Mouse (Mus musculus): ENCODE results near the gene Gm765.

The Gm765 gene

DNA sequence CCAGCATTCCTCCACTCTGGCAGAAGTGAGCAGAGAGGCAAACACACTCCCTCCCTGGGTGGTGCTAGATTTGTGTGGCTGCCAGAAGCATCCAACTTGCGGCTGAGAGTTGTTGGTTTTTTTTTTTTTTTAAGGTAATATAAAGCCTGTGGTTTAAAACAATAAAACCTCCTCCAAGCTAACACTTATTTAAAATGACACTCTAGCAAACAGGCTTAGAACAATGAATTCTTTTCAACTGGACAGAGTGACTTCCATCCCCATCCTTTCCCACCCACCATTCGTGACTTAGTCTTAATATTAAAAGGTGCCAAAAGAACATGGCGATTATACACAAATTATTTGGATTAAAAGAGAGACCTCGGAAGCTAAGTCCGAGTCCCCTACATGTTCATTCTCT, at the start of gene Gm765:
TSS of gene Gm765 (minus strand) at position 101 of the 400 bp plus-strand sequence.
- no peak for DNase-seq (ENCODE audit: low read depth, low spot score)

DNA sequence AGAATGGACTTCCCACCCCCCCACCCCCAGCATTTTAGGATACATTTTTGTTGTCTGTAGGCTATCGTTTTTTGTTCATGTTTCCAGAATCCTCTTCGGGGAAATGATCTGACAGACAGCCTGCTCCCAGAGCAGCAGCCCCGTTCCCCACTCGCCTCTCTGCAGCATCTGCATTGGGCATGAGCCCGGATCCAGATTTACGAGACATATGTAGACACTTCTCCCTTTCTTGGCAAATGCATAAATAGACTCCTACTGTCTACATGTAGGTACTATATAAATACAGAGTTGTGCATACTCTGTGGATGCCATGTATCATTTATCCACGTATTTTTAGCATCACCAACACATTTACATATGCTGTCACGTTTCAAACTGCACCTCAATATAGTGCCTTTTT, 42.9 kb upstream of the Gm765 start:
- DNase-seq (ENCODE audit: low read depth, low spot score) = no peak

DNA sequence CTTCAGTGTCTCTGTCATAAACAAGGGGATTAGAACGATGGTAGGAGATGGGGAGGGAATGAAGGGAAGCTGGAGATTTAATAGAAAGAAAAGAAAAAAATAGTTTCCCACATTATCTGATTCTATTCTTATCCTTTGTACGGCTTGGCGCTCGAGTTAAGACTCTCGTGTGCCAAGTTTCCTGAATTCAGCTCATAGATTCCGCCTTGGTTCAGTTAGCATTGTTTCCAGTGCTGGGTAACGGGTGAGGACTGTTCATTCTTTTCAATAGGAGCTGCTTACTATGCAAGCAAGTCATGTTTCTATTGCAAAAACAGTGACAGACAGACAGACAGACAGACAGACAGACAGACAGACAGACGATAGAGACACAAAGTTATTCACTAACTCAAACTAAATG, 41.9 kb upstream of the Gm765 start:
- no peak for DNase-seq (ENCODE audit: low read depth, low spot score)

DNA sequence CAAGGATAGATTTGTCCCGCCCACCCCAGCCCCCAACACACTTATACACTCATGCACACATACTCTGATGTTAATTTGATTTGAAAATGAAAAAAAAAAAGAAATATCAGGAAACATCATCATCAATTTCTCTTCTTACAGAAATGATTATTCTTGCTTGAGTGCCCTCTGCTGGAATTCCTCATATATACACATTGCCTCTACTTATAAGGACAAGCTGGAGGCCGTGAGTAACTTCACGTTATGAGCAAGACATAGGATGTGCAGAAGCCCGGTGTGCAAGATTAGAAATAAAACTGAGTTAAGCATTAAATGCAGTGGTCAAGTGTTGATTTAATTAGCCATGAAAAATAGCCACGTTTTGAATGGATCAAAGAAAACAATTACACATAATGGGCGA, 40.9 kb upstream of the Gm765 start:
- DNase-seq (ENCODE audit: low read depth, low spot score) = peak; percentile 16

DNA sequence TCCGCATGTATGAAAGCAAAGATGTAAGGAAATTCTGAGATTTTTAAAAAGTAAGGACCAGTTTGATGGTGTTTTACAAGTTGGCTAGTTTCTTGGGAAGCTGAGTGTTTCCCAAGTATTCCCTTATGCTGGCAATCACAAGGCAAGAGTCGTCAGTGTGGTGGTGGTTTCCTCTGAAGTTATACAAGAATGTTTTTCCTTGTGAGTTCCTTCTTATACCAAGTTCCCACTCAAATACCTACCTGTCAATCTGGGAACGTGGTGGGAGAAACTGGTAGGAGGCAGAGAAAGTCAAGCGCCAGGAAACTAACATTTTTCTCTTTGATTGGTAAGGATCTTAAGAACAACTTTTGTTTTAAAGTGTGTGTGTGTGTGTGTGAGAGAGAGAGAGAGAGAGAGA, 23.6 kb upstream of the Gm765 start:
- DNase-seq (ENCODE audit: low read depth, low spot score) = no peak

DNA sequence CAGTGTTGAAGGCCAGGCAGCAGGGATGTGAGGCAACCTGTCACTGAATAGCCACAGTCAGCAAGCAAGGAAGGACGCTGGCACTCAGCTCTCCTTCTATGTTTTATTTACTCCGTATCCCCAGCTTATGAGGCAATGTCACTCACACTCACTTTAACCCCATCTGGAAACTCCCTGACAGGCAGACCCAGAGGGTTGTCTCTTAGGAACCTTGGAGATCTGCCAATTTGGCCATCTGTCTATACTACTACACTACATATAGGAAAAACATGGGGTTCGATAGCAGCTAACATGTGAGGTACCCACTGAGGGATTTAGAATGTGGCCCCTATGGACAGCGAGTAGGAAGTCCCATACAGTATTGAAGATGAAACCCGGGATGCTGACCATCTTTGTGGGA, 12.7 kb upstream of the Gm765 start:
- DNase-seq (ENCODE audit: low read depth, low spot score) = no peak

DNA sequence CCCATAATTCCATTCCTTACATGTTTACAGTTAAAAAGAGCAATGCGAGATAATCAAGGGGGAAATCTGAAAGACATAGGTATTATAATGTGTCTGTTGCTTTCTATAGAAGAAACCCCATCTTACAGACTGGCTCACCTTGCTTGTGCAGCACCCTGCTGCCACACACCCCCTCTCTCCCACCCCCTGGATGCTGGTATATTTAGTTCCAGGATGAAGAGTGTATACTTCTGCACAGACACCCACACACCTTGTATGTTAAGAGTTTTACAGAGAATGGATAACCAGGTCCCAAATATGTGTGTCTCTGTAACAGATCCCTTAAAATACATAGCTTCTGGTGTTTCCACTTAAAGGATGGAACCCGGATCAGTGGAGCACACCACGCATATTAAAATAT, 10.7 kb upstream of the Gm765 start:
- DNase-seq (ENCODE audit: low read depth, low spot score) = no peak

DNA sequence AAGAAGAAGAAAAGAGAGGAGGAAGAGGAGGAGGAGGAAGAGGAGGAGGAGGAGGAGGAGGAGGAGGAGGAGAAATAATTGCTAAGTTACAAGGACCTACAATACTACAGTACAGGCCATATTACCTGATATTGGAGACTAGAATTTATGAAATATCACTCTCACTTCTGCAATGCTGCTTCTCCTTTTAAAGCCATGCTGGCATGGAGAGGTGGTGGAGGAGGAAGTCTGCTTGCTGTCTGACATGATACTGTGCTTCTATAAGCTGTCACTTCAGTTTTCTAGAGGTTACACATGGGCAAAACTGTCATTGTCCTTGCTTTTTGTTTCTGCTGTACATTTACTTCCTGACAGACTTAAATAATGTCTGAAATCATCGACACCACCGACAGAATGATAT, 9.8 kb downstream of the Gm765 start:
- no peak for DNase-seq (ENCODE audit: low read depth, low spot score)

DNA sequence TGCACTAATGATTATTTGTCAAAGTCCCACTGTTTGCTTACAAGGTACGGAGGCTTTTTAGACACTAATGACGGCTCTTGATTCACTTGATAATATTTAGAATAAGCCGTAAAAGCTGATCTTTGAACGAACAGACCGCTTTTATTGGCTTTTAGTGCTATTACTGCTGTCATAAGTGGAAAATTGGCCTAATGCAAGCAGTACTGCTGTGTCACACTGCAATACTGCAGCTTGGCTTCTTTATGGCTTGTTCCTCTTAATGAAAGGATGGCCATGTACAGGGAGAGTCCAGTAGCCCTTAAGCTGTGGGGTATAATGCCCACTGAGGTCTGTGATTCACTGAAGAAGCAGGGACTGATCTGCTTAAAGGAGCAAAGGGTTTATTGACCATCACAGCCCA, 30.9 kb downstream of the Gm765 start:
- DNase-seq (ENCODE audit: low read depth, low spot score) = no peak

DNA sequence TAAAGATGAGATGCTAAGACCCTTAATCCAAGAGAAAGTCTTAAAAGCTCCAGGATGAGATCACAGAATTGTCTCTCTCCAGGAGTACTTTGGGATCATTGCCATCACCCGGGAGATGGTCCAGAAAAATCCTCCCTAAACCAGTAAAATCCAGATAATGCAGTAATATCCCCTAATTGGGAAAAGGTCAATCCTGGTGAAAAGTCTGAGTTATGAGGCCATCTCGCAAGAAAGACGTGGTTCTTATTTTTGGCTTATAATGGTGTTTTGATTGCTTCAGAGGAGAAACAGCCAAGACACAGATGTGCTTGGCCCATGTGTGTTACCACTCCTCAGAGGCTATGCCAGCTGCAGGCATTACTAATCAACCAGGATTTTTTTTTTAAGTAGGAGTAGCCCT, 34.9 kb downstream of the Gm765 start:
- DNase-seq (ENCODE audit: low read depth, low spot score) = no peak

DNA sequence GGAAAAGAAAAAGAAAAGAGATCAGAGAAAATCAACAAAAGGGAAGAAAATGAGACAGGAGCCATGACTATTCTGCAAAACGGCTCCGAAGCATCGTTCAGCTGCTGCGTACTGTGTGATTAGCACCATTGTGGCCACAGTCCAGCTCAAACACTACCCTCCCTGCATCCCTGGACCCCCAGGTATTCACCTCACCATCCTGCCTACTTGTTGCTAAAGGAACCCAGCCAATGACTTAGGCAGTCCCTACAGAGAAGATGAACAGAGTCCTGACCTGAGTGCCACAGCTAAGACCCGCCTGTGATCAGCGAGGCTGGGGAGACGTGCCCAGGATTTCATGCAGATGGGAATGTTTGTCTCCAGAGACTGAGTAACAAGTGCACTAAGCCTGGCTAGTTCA, 35.4 kb downstream of the Gm765 start:
- DNase-seq (ENCODE audit: low read depth, low spot score) = no peak

DNA sequence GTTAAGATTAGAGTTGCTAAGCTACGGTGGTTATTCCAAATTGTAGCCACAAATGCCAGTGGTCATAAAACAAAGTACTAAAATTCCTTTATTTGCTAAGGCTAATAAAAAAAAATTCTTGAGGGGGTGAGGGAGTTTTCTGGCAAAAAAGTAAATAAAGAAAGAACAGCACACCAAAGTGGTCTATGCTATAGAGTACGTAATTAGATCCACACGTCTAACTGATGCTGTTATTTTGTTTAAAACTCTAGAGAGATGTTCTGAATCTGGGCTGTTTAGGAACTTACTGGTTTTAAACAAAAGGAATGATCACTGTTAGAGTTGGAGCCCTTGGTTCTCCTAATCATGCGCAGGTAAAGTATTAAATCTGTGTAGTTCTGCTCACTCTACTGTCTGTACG, 50.5 kb downstream of the Gm765 start:
- DNase-seq (ENCODE audit: low read depth, low spot score) = no peak

DNA sequence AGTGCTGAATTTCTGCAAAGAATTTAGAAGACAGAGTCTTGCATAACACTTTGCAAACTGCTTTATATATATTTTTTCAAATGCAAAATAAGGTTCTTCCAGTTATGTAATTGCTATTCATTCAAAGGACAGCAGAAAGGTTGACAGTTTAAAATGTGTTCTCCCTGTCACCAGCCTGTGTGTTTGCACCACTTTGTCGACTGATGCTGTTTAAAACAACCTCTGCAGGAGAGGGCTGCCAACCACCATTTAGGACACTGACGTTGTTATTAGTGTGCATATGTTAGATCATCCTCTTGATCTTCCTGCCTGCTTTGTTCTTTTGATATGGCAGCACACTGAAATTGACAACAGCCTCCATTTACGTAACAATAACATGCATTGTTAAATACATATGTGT, 54.2 kb downstream of the Gm765 start:
- DNase-seq (ENCODE audit: low read depth, low spot score) = no peak

DNA sequence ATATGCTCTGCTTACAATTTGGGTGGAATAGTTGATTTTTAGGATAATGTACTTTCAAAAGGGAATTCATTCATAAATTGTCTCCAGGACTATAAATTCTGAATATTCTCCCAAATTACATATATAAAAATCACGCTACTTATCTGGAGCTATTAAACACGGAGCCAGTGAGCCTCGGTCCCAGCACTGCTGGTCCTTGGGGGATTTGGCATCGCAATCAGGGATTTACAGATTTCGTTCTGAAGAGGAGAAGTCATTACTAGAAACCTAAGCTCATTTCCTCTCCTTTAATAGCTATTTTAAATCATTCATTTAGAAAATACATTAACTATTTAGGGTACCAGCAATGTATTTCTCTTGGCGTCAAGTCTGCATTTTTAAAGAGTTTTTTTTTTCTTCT, 55.0 kb downstream of the Gm765 start:
- no peak for DNase-seq (ENCODE audit: low read depth, low spot score)

DNA sequence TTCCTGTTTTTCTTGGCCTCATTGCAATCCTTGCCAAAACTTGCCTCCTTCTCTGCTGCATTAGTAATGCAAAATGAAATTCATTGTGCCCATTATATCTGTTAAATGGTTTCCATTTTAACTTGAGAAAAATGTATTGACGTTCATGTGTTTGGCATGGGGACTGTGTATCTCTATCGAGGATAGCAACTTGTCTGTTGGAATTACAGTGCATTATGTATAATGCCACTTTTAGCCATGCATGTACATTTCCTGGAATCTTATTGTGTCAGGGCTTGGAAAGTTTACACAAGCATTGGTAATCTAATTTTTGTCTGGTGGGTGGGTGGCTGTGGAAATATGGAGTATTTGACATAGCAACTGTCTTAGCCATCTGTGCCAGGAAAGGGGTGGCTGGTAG, 57.4 kb downstream of the Gm765 start:
- no peak for DNase-seq (ENCODE audit: low read depth, low spot score)

DNA sequence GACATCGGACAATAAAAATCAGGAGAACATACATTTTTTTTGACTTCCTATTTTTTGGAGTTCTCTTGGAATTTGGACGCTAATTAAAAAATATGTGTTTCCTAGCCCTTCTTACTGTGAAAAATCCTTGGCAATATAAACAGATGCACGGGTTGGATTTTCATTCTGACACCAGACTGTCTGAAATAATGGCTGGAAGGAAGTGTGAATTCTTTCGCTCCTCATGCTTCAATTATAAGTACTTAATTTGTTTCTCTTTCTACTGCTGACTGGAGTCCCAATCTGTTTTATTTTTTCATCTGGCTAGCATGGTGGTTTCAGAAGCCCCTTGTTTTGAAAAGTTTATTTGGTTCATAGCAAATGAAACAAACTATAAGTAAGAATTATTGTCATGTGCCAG, 59.8 kb downstream of the Gm765 start:
- DNase-seq (ENCODE audit: low read depth, low spot score) = no peak

DNA sequence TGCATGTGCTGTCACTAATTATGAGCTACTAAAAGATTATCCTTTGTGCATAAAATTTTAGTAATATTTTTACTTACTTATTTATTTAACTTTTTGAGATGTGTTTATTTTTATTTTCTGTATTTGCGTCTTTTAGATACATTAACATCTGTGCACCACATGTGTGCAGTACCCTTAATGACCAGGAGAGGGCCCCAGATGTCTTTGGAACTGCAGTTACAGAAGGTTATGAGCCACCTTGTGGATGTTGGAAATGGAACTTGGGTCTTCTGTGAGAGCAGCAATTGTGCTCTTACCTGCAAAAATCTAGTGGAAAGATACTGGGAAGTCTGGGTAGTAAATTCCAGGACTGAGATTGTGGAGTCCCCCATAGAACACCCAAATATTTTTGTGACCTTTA, 71.0 kb downstream of the Gm765 start:
- DNase-seq (ENCODE audit: low read depth, low spot score) = peak; percentile 54

DNA sequence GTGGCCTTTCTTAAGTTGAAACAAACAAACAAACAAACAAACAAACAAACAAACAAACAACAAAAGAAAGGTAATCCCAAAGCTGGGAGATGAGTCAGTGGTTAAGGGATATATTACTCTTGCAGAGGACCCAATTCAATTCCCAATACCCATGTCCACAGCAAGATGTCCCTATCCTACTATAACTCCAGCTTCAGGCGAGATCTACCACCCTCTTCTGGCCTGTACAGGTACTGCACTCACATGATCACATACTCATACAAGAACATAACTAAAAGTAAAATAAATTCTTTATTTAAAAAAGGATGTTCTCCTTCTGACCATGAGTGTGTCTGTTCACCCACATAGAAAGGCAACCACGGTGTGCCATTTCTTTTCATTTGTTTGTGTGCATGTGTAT, 79.6 kb downstream of the Gm765 start:
- DNase-seq (ENCODE audit: low read depth, low spot score) = no peak

DNA sequence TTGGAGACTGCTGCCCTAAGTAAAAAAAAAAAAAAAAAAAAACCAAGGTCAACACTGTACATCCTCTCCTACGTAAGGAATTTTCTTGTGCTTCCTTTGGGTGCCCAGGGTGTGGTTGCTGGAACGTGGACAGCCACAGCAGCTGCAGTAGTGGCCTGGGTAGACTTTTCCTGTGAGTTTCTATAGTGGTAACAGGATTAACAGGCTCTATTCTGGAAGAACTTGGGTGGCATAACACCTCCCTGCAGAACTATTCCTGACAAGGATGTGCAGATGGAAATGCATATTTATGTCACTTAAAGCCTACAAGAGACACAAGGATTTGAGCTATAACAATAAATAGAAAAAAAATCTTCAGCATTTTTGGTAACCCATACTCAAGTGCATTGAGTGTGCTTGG, 83.5 kb downstream of the Gm765 start:
- DNase-seq (ENCODE audit: low read depth, low spot score) = no peak

DNA sequence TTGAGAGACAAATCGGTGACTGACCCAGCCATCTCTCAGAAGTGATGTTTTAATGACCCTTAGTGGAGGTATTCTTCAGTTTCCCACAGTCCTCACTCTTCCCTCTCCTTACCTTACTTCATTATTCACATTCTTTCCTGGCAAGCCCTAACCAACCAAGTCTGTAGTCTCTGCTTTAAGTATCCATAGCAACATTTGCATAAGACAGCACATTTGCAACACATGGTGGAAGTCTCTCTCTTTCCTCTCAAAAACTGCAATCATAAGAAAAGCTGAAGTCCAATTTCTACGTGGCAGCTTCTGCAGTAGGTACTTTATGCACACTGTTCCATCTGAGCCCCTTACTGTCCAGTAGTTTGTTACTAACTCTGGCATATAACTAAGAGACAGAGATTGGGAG, 96.1 kb downstream of the Gm765 start:
- no peak for DNase-seq (ENCODE audit: low read depth, low spot score)

DNA sequence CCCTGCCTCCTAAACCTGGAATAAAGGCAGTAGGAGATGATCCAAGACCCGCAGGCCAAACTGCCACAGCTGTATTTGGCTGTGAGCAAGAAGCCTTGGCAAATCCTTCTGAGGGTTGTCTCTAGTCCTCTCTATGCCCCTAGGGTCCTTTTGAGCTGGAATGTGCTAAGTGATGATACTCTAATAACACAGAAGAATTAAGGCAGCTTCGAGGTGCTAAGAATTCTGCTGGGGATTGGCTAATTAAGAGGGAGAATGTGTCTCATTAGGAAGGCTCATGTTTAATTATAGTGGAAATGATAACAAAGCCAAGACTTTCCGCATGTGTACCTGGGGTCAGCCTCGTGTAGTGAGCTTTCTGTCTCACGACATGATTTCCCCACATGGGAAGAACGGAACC, 99.4 kb downstream of the Gm765 start:
- DNase-seq (ENCODE audit: low read depth, low spot score) = no peak

DNA sequence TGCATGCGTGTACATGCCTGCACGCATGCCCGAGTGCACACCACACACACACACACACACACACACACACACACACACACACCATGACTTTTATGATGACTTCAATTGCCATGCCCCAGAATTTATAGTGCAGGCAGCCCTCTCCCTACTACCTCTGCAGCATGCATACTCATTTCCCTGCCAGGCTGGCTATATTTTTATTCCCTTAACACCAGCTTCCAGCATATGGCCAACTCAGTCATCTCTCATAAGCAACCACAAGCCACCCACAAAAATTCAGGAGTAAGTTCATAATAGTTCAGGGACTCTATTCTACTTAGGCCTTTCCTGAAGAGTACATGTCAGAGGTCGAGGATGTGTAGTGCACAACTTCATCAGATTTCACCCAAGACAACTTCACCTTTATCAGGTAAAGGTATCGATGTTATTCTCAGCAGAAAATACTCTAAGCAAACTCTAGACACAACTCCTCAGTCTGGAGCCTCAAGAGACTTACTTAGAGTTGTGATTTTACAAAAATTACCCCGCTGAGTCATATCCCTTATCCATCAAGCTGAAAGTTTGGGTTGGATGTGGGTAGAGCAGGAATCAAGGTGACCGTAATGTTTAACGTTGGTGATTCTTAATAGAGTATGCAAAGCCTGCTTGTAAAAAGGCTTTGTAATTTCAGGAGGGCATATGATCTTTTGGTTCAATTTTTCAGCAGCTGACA, 101.8 kb downstream of the Gm765 start:
- no peak for DNase-seq (ENCODE audit: low read depth, low spot score)

DNA sequence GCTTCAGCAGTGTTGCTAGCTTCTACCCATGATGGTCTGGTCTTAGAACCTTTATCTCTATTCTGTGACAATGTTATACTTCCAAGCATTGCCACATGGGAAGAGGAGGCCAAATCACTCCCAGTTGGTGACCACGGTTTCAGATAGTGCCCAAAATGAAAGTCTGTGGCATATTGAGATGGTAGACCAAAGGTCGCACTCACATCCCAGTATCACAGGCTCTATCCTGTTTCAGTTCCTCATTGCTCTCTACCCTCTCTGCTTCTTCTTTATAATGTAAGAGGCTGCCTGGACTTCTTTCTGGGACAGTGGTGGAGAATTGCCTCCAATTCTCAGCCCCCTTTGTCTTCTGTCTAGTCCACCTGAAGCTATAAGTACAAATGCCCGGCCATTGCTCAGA, 108.5 kb downstream of the Gm765 start:
- DNase-seq (ENCODE audit: low read depth, low spot score) = no peak

DNA sequence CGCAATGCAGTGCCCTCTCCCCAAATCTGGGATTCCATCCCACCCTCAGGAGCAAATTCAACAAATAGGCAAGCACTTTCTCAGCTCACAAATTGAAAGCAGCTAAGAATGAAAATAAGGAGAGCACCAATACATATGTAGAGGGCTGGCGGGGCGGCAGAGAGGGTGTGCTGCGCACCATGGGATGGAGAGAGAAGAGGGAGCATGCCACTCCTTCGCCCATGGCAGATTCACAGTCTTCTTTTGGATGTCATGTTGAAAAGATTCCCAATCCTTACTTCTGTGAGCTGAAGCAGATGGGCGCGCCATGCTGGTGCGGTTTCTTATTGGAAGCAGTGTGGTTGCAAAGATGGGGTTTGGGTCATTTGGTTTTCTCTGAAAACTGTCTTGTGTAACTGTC, 118.6 kb downstream of the Gm765 start:
- no peak for DNase-seq (ENCODE audit: low read depth, low spot score)
